Mouse (Mus musculus): ENCODE results near the gene Myt1l.

- TF ChIP-seq CTCF (IDR thresholded peaks at IDR 0.05; ENCODE audit: low read depth) (no peak), EP300 (IDR thresholded peaks at IDR 0.05; ENCODE audit: low read depth) (no peak)
Observed at GRCm38 (mm10) chr12:29760611-29761010, 232.4 kb downstream of the Myt1l start.

Measured in heart, postnatal 0 days (tissue).